Mouse (Mus musculus): ENCODE results near the gene Gm43191. TPM values are rescaled to one million over a fixed set of nuclear protein-coding genes. Genes with fewer than 3 reads are reported as not detected.

Gene Gm43191
- polyA plus RNA-seq, 1 experiment from 2014 or later = not detected

DNA sequence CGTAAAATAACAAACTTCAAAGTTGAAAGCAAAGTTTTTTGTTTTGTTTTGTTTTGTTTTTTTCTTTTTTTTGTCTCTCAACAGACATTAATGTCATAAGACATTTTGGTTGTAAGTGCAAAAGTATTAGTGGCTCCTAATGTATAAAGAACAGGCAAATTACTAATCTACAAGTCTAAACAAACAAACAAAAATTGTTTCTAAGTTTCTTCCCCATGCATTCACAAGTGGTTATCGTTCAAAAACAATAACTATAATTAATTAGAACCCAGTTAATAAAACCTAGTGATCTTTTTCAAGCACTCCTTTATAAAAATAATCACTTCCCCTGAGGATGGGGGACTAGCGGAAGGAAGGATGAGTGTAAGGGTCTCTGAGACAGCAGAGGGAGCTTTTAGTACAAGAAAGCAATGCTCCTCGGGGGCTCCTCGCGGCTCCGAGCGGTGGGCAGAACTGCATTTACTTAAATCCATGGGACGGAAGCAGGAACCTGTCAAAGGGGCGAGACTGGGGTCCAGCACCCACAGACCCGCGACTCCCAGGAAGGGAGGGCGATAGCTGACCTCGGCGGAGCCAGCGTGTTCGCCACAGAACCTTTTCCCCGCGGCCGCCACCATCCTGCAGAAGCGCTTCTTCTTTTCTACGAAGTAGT lies 86.9 kb downstream of the Gm43191 start:
- no peaks in the 10 kb centered on the region; the same call in 1 of the 2 replicates for H3K4me1 ChIP-seq (ENCODE audit: control insufficient read depth, insufficient read depth, low read length)
- H3K27ac ChIP-seq (ENCODE audit: low read length) = peak overlapping the region; percentile 83
- H3K9ac ChIP-seq (ENCODE audit: low read depth, low read length) = peak overlapping the region; percentile 90
- peak overlapping the region; percentile 35 for H3K4me2 ChIP-seq (ENCODE audit: low read depth, low read length)
- no peaks in the 10 kb centered on the region for H3K27me3 ChIP-seq (replicated peaks; ENCODE audit: control insufficient read depth, insufficient read depth, low read length)
- H3K4me3 ChIP-seq (ENCODE audit: low read length) = peak overlapping the region; percentile 94
- H3K9me3 ChIP-seq (ENCODE audit: control insufficient read depth, low read length) = no peaks in the 10 kb centered on the region
- WGBS = 2% methylated on average over 22 of the region's 22 CpGs
- H3K36me3 ChIP-seq (ENCODE audit: control insufficient read depth, insufficient read depth, low read length) = peaks cover 8% of the 10 kb centered on the region; the same call in 1 of the 2 replicates
- ATAC-seq = peak; percentile 73

Other genes with a start within 250 kb of the Gm43191 start
- gene Rtca, start 173.1 kb downstream of the Gm43191 start, polyA plus RNA-seq (2015; fragmentation: Nextera tagmentation; extraction: Ambion mirVana) = 56.9 and 62.2 TPM in 2 replicates
- gene Dbt, start 168.2 kb downstream of the Gm43191 start, polyA plus RNA-seq (2015; fragmentation: Nextera tagmentation; extraction: Ambion mirVana) = 20.9 and 21.7 TPM in 2 replicates
- 4.7 and 5.6 TPM in 2 replicates for gene Lrrc39, start 118.3 kb downstream of the Gm43191 start, polyA plus RNA-seq (2015; fragmentation: Nextera tagmentation; extraction: Ambion mirVana)
- 11.3 and 14.4 TPM in 2 replicates for gene Sass6, start 86.3 kb downstream of the Gm43191 start, polyA plus RNA-seq (2015; fragmentation: Nextera tagmentation; extraction: Ambion mirVana)
- gene Trmt13, start 66.7 kb downstream of the Gm43191 start, polyA plus RNA-seq (2015; fragmentation: Nextera tagmentation; extraction: Ambion mirVana) = 17.0 and 20.5 TPM in 2 replicates
- 81.3 TPM in 2 replicates for gene Mfsd14a, start 18.6 kb downstream of the Gm43191 start, polyA plus RNA-seq (2015; fragmentation: Nextera tagmentation; extraction: Ambion mirVana)
- gene Slc35a3, start 31.6 kb upstream of the Gm43191 start, polyA plus RNA-seq (2015; fragmentation: Nextera tagmentation; extraction: Ambion mirVana) = 19.8 and 21.5 TPM in 2 replicates
- 9.9 and 10.3 TPM in 2 replicates for gene Agl, start 126.9 kb upstream of the Gm43191 start, polyA plus RNA-seq (2015; fragmentation: Nextera tagmentation; extraction: Ambion mirVana)
- gene Frrs1, start 178.2 kb upstream of the Gm43191 start, polyA plus RNA-seq (2015; fragmentation: Nextera tagmentation; extraction: Ambion mirVana) = 44.6 and 44.7 TPM in 2 replicates

All from intestine, embryonic 16.5 days (tissue).